Mouse (Mus musculus) stomach, postnatal 0 days (tissue): ENCODE measurements at regions not wholly inside any gene's neighbourhood (a gene's known extent, or its start where the extent isn't known, plus 50 kb on each side); places are given as distances from the start of the nearest gene placed in this dataset.

ENCODE experiments used
- CTCF ChIP-seq: IDR thresholded peaks from 2 replicates; pipeline ENCODE4 v1.5.1; 2016; ENCODE audit warnings: antibody characterized with exemption, low read depth, mild to moderate bottlenecking, moderate library complexity
- EP300 ChIP-seq: optimal IDR thresholded peaks from 2 replicates; pipeline ENCODE3; 2016; ENCODE audit warnings: antibody characterized with exemption

DNA sequence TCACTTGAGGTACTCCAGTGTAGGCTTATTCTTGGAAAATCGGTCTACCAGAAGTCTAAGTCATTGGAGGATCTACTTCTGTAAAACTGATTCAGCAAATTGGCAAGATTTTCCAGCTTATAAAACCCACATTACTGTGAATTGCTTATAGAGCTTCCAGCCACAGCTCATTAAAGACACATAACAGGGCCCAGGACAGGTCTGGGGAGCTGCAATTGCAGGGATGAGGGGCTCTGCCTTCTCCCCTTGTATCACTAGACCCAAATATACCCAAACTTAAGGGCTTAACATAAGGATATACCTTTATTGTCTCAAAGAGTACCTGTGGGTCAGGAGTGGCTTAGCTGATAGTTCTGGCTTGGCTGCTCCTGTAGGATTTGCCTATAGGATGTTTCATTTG lies 175.2 kb upstream of the Eci2 start:
- TF ChIP-seq CTCF (no peak), EP300 (no peak)
